Mouse (Mus musculus): ENCODE data around the gene Mrtfa. TPM values are rescaled to one million over a fixed set of nuclear protein-coding genes. Genes with fewer than 3 reads are reported as not detected.

Mrtfa gene
- polyA plus RNA-seq, 1 experiment from 2014 or later: 4.5 TPM

DNA sequence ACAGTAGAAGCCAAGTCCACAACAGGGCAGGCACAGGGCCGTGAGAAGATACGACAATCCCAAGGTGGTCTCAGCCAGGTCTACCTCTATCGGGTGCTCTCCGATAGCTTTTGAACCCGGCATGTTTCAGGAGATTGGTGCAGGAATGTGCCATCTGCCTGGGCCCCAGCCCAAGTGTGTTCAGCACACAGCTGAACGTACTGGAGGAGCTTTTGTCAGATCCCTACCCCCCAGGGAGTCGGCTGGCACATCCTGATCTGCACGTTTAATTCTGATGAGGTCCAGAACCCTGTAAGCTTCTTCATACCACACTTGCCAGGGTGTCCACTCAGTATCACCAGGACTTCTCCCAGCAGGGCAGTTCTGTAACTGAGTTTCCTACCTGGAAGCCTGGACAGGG lies 127.9 kb downstream of the Mrtfa start:
- no peaks in the 10 kb centered on the region for H3K27me3 ChIP-seq (ENCODE audit: insufficient read depth, low read length)
- no peak overlapping the region for H3K9ac ChIP-seq (replicated peaks)
- DNase-seq: no peak
- no peak overlapping the region for H3K4me2 ChIP-seq (ENCODE audit: low read depth, low read length)
- H3K4me1 ChIP-seq (ENCODE audit: insufficient read depth): peaks cover 9% of the 10 kb centered on the region; the same call in 1 of the 2 replicates
- no peaks in the 10 kb centered on the region for H3K9me3 ChIP-seq (ENCODE audit: low read length)
- WGBS (ENCODE audit: insufficient replicate concordance): 63% methylated on average over 8 of the region's 8 CpGs
- H3K4me3 ChIP-seq (ENCODE audit: low read depth, low read length): no peak overlapping the region
- ATAC-seq: no peak
- H3K27ac ChIP-seq (ENCODE audit: low read depth): no peak overlapping the region
- H3K36me3 ChIP-seq (replicated peaks; ENCODE audit: insufficient read depth, low read length): no peaks in the 10 kb centered on the region
- TF ChIP-seq CTCF (IDR thresholded peaks at IDR 0.05; ENCODE audit: low read depth) (no peak), EP300 (IDR thresholded peaks at IDR 0.05; ENCODE audit: low read depth) (no peak)

DNA sequence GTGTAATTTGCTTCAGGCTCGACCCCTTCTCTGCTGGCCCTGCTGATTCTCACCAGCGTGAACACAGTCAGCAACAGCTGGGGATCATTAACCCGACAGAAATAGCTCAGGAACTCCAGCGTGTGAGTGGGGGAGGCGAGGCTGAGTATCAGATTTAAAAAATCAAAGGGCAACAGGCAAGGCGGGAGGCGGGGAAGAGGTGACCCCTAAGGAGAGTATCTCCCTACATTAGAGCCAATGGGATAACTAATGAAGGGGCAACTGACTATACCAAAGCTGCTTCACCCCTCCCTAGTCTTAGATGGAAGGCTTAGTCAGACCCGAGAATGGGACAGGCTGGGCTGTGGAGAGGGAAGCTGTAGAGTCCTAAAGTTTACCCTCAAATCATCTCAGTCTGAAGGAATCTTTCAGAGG lies 128.4 kb downstream of the Mrtfa start:
- 47% methylated on average over 8 of the region's 8 CpGs for WGBS (ENCODE audit: insufficient replicate concordance)
- Histone ChIP-seq H3K27me3 (ENCODE audit: insufficient read depth, low read length) (no peaks in the 10 kb centered on the region), H3K4me1 (ENCODE audit: insufficient read depth) (peaks cover 9% of the 10 kb centered on the region; the same call in 1 of the 2 replicates), H3K9me3 (ENCODE audit: low read length) (no peaks in the 10 kb centered on the region), H3K9ac (replicated peaks) (no peak overlapping the region), H3K27ac (ENCODE audit: low read depth) (no peak overlapping the region), H3K4me2 (ENCODE audit: low read depth, low read length) (no peak overlapping the region), H3K4me3 (ENCODE audit: low read depth, low read length) (no peak overlapping the region), H3K36me3 (replicated peaks; ENCODE audit: insufficient read depth, low read length) (no peaks in the 10 kb centered on the region)
- TF ChIP-seq EP300 (IDR thresholded peaks at IDR 0.05; ENCODE audit: low read depth) (no peak), CTCF (IDR thresholded peaks at IDR 0.05; ENCODE audit: low read depth) (no peak)
- DNase-seq: peak; percentile 21
- no peak for ATAC-seq

- H3K27me3 ChIP-seq (ENCODE audit: insufficient read depth, low read length): no peaks in the 10 kb centered on the region
- ATAC-seq (no peak), DNase-seq (no peak)
- H3K9me3 ChIP-seq (ENCODE audit: low read length): no peaks in the 10 kb centered on the region
- TF ChIP-seq CTCF (IDR thresholded peaks at IDR 0.05; ENCODE audit: low read depth) (peak; percentile 51), EP300 (IDR thresholded peaks at IDR 0.05; ENCODE audit: low read depth) (no peak)
- H3K9ac ChIP-seq (replicated peaks): no peak overlapping the region
- no peak overlapping the region for H3K4me2 ChIP-seq (ENCODE audit: low read depth, low read length)
- no peaks in the 10 kb centered on the region for H3K36me3 ChIP-seq (replicated peaks; ENCODE audit: insufficient read depth, low read length)
- no peak overlapping the region for H3K27ac ChIP-seq (ENCODE audit: low read depth)
- WGBS (ENCODE audit: insufficient replicate concordance): 86% methylated on average over 2 of the region's 2 CpGs
- H3K4me3 ChIP-seq (ENCODE audit: low read depth, low read length): no peak overlapping the region
- peaks cover 9% of the 10 kb centered on the region; the same call in 1 of the 2 replicates for H3K4me1 ChIP-seq (ENCODE audit: insufficient read depth)
Observed at GRCm38 (mm10) chr15:81060975-81061374, 129.6 kb downstream of the Mrtfa start.

GRCm38 (mm10) chr15:81057736-81058135 lies 132.8 kb downstream of the Mrtfa start:
- Histone ChIP-seq H3K4me2 (ENCODE audit: low read depth, low read length) (no peak overlapping the region), H3K36me3 (replicated peaks; ENCODE audit: insufficient read depth, low read length) (no peaks in the 10 kb centered on the region), H3K9ac (replicated peaks) (no peak overlapping the region), H3K4me3 (ENCODE audit: low read depth, low read length) (no peak overlapping the region), H3K4me1 (ENCODE audit: insufficient read depth) (peaks cover 11% of the 10 kb centered on the region; the same call in 1 of the 2 replicates), H3K9me3 (ENCODE audit: low read length) (no peaks in the 10 kb centered on the region), H3K27ac (ENCODE audit: low read depth) (no peak overlapping the region), H3K27me3 (ENCODE audit: insufficient read depth, low read length) (no peaks in the 10 kb centered on the region)
- DNase-seq: no peak
- 68% methylated on average over 5 of the region's 5 CpGs for WGBS (ENCODE audit: insufficient replicate concordance)
- no peak for ATAC-seq
- TF ChIP-seq EP300 (IDR thresholded peaks at IDR 0.05; ENCODE audit: low read depth) (no peak), CTCF (IDR thresholded peaks at IDR 0.05; ENCODE audit: low read depth) (no peak)

GRCm38 (mm10) chr15:81055488-81055887 lies 135.1 kb downstream of the Mrtfa start:
- ATAC-seq (no peak), DNase-seq (no peak)
- Histone ChIP-seq H3K27ac (ENCODE audit: low read depth) (no peak overlapping the region), H3K9ac (replicated peaks) (no peak overlapping the region), H3K4me2 (ENCODE audit: low read depth, low read length) (no peak overlapping the region), H3K9me3 (ENCODE audit: low read length) (no peaks in the 10 kb centered on the region), H3K27me3 (ENCODE audit: insufficient read depth, low read length) (no peaks in the 10 kb centered on the region), H3K4me3 (ENCODE audit: low read depth, low read length) (no peak overlapping the region), H3K36me3 (replicated peaks; ENCODE audit: insufficient read depth, low read length) (no peaks in the 10 kb centered on the region), H3K4me1 (ENCODE audit: insufficient read depth) (peaks cover 5% of the 10 kb centered on the region; the same call in 1 of the 2 replicates)
- 76% methylated on average over 2 of the region's 2 CpGs for WGBS (ENCODE audit: insufficient replicate concordance)
- no peak for TF ChIP-seq CTCF (IDR thresholded peaks at IDR 0.05; ENCODE audit: low read depth)
- no peak for TF ChIP-seq EP300 (IDR thresholded peaks at IDR 0.05; ENCODE audit: low read depth)

- Histone ChIP-seq H3K27me3 (ENCODE audit: insufficient read depth, low read length) (no peaks in the 10 kb centered on the region), H3K9me3 (ENCODE audit: low read length) (no peaks in the 10 kb centered on the region), H3K4me2 (ENCODE audit: low read depth, low read length) (no peak overlapping the region), H3K27ac (ENCODE audit: low read depth) (no peak overlapping the region), H3K4me1 (ENCODE audit: insufficient read depth) (peaks cover 11% of the 10 kb centered on the region), H3K36me3 (replicated peaks; ENCODE audit: insufficient read depth, low read length) (no peaks in the 10 kb centered on the region), H3K9ac (replicated peaks) (no peak overlapping the region), H3K4me3 (ENCODE audit: low read depth, low read length) (no peak overlapping the region)
- ATAC-seq: no peak
- WGBS (ENCODE audit: insufficient replicate concordance): 80% methylated on average over 5 of the region's 5 CpGs
- no peak for TF ChIP-seq CTCF (IDR thresholded peaks at IDR 0.05; ENCODE audit: low read depth)
- no peak for DNase-seq
Observed at GRCm38 (mm10) chr15:81052491-81052890, 138.1 kb downstream of the Mrtfa start.

GRCm38 (mm10) chr15:81050488-81050887 lies 140.1 kb downstream of the Mrtfa start:
- H3K9me3 ChIP-seq (ENCODE audit: low read length): no peaks in the 10 kb centered on the region
- no peak overlapping the region for H3K9ac ChIP-seq (replicated peaks)
- DNase-seq (no peak), ATAC-seq (peak; percentile 64)
- H3K27ac ChIP-seq (ENCODE audit: low read depth): peak overlapping the region; percentile 60
- H3K4me2 ChIP-seq (ENCODE audit: low read depth, low read length): no peak overlapping the region
- 0 out of 2 replicates have a peak, but pooled peaks have one; percentile 13 for TF ChIP-seq EP300 (IDR thresholded peaks at IDR 0.05; ENCODE audit: low read depth)
- TF ChIP-seq CTCF (IDR thresholded peaks at IDR 0.05; ENCODE audit: low read depth): no peak
- no peak overlapping the region for H3K4me3 ChIP-seq (ENCODE audit: low read depth, low read length)
- H3K36me3 ChIP-seq (replicated peaks; ENCODE audit: insufficient read depth, low read length): no peaks in the 10 kb centered on the region
- 13% methylated on average over 3 of the region's 3 CpGs for WGBS (ENCODE audit: insufficient replicate concordance)
- H3K4me1 ChIP-seq (ENCODE audit: insufficient read depth): peaks cover 13% of the 10 kb centered on the region
- H3K27me3 ChIP-seq (ENCODE audit: insufficient read depth, low read length): no peaks in the 10 kb centered on the region
